Mouse (Mus musculus): ENCODE measurements at regions not wholly inside any gene's neighbourhood (a gene's known extent, or its start where the extent isn't known, plus 50 kb on each side); places are given as distances from the start of the nearest gene placed in this dataset.
A peak's percentile ranks its signal among the peaks of the same experiment; 100 is the strongest.

DNA sequence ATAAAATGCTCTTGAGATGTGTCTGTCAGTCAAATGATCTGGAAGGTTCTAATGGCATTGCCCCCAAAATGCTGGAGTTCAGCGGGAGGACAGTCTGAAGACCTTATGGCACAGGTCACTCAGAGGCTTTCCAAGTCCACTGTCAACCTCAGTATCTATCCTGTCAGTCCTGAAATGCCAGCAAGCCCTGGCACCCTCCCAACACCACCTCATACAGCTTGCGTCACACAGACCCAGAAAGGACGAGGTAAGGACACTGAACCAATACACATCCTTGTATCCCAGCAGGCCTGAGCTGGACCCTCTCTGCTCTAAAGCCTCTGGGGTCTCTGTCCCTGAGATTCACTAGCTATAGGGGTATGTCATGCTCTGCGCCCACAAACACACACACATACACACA lies 176.6 kb downstream of the Setd4 start:
- no peak overlapping the region for H3K4me3 ChIP-seq
- no peaks in the 10 kb centered on the region for H3K79me2 ChIP-seq (ENCODE audit: control insufficient read depth, insufficient read depth)
- H3K27me3 ChIP-seq (ENCODE audit: control insufficient read depth, insufficient read depth, insufficient read length), result no peaks in the 10 kb centered on the region
- H3K4me2 ChIP-seq (ENCODE audit: low read depth), result no peak overlapping the region
- no peaks in the 10 kb centered on the region for H3K36me3 ChIP-seq (ENCODE audit: control insufficient read depth, insufficient read depth)
- no peak overlapping the region for H3ac ChIP-seq (ENCODE audit: control insufficient read depth, insufficient read length)
- TF ChIP-seq E2F4 (IDR thresholded peaks at IDR 0.05; ENCODE audit: insufficient read depth) (no peak), CEBPB (IDR thresholded peaks at IDR 0.05; ENCODE audit: insufficient read depth, poor library complexity, severe bottlenecking) (no peak), REST (IDR thresholded peaks at IDR 0.05; ENCODE audit: insufficient read depth, insufficient read length) (no peak), USF1 (IDR thresholded peaks at IDR 0.05; ENCODE audit: low read depth) (no peak), MYOD1 (IDR thresholded peaks at IDR 0.05; ENCODE audit: control insufficient read depth in 1 of 3, insufficient read length in 2 of 3, low read depth in 2 of 3) (no peak), TCF3 (IDR thresholded peaks at IDR 0.05; ENCODE audit: insufficient read length, low read depth) (no peak), POLR2A (IDR thresholded peaks at IDR 0.05; ENCODE audit: insufficient read length, low read depth) (no peak), MAX (IDR thresholded peaks at IDR 0.05; ENCODE audit: low read depth) (no peak), TCF12 (IDR thresholded peaks at IDR 0.05; ENCODE audit: insufficient read depth, poor library complexity, severe bottlenecking) (no peak), POLR2AphosphoS2 (IDR thresholded peaks at IDR 0.05; ENCODE audit: insufficient read length, low read depth) (no peak), SRF (IDR thresholded peaks at IDR 0.05; ENCODE audit: control insufficient read depth, insufficient read length, low read depth) (no peak), MYOG (IDR thresholded peaks at IDR 0.05; ENCODE audit: control insufficient read depth in 1 of 3, insufficient read depth in 1 of 3, insufficient read length in 2 of 3, low read depth in 2 of 3) (no peak)

DNA sequence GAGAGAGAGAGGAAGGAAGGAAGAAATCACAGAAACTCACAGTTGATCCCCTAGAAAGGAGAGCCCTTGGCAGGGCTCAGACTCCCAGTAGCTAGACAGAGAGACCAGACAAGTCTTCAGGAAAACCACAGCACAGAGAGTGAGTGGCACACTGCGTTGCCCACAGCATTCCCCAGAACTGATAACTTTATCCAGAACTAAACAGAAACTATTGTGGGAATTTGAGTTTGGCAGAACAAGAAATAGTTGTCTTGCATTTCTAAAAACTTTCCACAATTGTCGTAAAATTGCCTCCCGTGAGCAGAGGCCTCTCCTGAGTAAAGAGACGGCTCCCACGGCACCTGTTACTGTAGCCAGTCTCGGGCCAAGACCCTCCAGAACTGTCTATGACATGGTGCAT lies 178.1 kb downstream of the Setd4 start:
- peak overlapping the region; percentile 40 for H3K4me2 ChIP-seq (ENCODE audit: low read depth)
- no peaks in the 10 kb centered on the region for H3K27me3 ChIP-seq (ENCODE audit: control insufficient read depth, insufficient read depth, insufficient read length)
- no peaks in the 10 kb centered on the region for H3K36me3 ChIP-seq (ENCODE audit: control insufficient read depth, insufficient read depth)
- no peak overlapping the region for H3ac ChIP-seq (ENCODE audit: control insufficient read depth, insufficient read length)
- H3K79me2 ChIP-seq (ENCODE audit: control insufficient read depth, insufficient read depth), result no peaks in the 10 kb centered on the region
- H3K4me3 ChIP-seq, result no peak overlapping the region
- TF ChIP-seq MYOD1 (IDR thresholded peaks at IDR 0.05; ENCODE audit: control insufficient read depth in 1 of 3, insufficient read length in 2 of 3, low read depth in 2 of 3) (peak in 1 of 3 experiments; percentile 55), MYOG (IDR thresholded peaks at IDR 0.05; ENCODE audit: control insufficient read depth in 1 of 3, insufficient read depth in 1 of 3, insufficient read length in 2 of 3, low read depth in 2 of 3) (no peak)

DNA sequence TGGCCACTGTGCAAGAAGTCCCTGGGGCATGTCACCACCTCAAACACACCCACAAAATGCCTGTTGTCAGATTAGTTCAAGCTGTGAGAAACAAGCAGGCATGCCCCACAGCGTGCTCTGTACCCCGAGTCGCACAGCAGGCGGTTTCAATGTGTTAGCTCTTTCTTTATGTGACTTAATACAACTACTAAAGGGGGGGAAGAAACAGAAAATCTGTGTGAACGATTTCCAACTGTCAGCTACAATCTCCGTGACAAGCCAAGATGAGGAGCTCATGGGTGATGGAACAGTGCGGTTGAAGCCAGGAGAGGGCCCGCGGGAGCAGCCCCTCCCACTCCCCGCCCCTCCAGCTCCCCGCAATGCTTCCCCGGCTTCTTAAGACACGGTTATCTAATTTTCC lies 180.7 kb downstream of the Setd4 start:
- Histone ChIP-seq H3K36me3 (ENCODE audit: control insufficient read depth, insufficient read depth) (no peaks in the 10 kb centered on the region), H3K79me2 (ENCODE audit: control insufficient read depth, insufficient read depth) (no peaks in the 10 kb centered on the region), H3K4me3 (no peak overlapping the region), H3ac (ENCODE audit: control insufficient read depth, insufficient read length) (no peak overlapping the region), H3K27me3 (ENCODE audit: control insufficient read depth, insufficient read depth, insufficient read length) (no peaks in the 10 kb centered on the region), H3K4me2 (ENCODE audit: low read depth) (no peak overlapping the region)
- no peak for TF ChIP-seq SRF (IDR thresholded peaks at IDR 0.05; ENCODE audit: control insufficient read depth, insufficient read length, low read depth)

DNA sequence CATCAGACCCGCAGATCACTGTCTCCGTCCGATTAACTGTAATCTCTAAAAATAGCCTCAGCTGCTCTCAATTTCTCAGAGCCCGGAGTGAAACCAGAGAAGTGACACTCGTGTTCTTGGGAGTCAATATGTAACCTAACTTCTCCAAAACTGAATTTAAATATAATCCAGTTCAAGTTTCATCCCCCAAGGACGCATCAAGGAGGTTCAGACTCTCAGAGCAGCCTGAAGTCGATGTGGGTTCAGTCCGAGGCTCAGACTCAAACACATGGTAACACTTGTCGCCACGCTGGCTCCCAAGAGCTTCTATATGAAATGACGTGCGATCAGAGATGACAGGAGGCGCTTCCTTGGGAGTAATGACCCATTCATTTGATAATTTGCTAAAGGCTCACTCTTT lies 181.6 kb downstream of the Setd4 start:
- TF ChIP-seq SRF (IDR thresholded peaks at IDR 0.05; ENCODE audit: control insufficient read depth, insufficient read length, low read depth) (no peak), MYOD1 (IDR thresholded peaks at IDR 0.05; ENCODE audit: control insufficient read depth in 1 of 3, insufficient read length in 2 of 3, low read depth in 2 of 3) (no peak), MYOG (IDR thresholded peaks at IDR 0.05; ENCODE audit: control insufficient read depth in 1 of 3, insufficient read depth in 1 of 3, insufficient read length in 2 of 3, low read depth in 2 of 3) (peak in 1 of 3 experiments; percentile 20), TCF12 (IDR thresholded peaks at IDR 0.05; ENCODE audit: insufficient read depth, poor library complexity, severe bottlenecking) (no peak), POLR2A (IDR thresholded peaks at IDR 0.05; ENCODE audit: insufficient read length, low read depth) (no peak), CEBPB (IDR thresholded peaks at IDR 0.05; ENCODE audit: insufficient read depth, poor library complexity, severe bottlenecking) (no peak), TCF3 (IDR thresholded peaks at IDR 0.05; ENCODE audit: insufficient read length, low read depth) (no peak)
- Histone ChIP-seq H3ac (ENCODE audit: control insufficient read depth, insufficient read length) (no peak overlapping the region), H3K79me2 (ENCODE audit: control insufficient read depth, insufficient read depth) (no peaks in the 10 kb centered on the region), H3K27me3 (ENCODE audit: control insufficient read depth, insufficient read depth, insufficient read length) (no peaks in the 10 kb centered on the region), H3K4me2 (ENCODE audit: low read depth) (peak overlapping the region; percentile 36), H3K4me3 (no peak overlapping the region), H3K36me3 (ENCODE audit: control insufficient read depth, insufficient read depth) (no peaks in the 10 kb centered on the region)

DNA sequence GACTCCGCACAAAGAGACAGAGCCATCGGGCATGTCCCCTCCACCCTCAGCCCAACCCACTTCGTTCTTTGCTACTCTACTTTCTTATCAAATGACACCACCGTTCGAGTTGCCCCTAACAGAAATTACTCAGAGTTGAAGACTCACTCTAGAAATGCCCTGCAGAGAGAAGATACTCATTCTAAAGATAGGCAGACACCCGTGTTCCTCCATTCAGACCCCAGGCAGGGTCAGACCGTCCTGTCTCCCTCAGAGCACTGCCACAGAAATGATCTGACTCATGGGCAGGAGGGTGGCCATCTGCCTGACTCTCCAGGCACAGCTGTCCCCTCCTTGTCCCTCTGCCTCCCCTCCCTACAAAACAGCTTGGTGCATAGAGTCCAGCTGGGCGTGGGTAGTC lies 185.6 kb downstream of the Setd4 start:
- Histone ChIP-seq H3K36me3 (ENCODE audit: control insufficient read depth, insufficient read depth) (no peaks in the 10 kb centered on the region), H3K4me2 (ENCODE audit: low read depth) (no peak overlapping the region), H3K4me3 (no peak overlapping the region), H3ac (ENCODE audit: control insufficient read depth, insufficient read length) (no peak overlapping the region), H3K27me3 (ENCODE audit: control insufficient read depth, insufficient read depth, insufficient read length) (no peaks in the 10 kb centered on the region), H3K79me2 (ENCODE audit: control insufficient read depth, insufficient read depth) (no peaks in the 10 kb centered on the region)
- no peak for TF ChIP-seq USF1 (IDR thresholded peaks at IDR 0.05; ENCODE audit: low read depth)
- peak; percentile 2 for TF ChIP-seq TCF12 (IDR thresholded peaks at IDR 0.05; ENCODE audit: insufficient read depth, poor library complexity, severe bottlenecking)
- TF ChIP-seq TCF3 (IDR thresholded peaks at IDR 0.05; ENCODE audit: insufficient read length, low read depth), result peak; percentile 74
- TF ChIP-seq POLR2A (IDR thresholded peaks at IDR 0.05; ENCODE audit: insufficient read length, low read depth), result no peak
- peak in 2 of 3 experiments; percentile 78 to 95 for TF ChIP-seq MYOD1 (IDR thresholded peaks at IDR 0.05; ENCODE audit: control insufficient read depth in 1 of 3, insufficient read length in 2 of 3, low read depth in 2 of 3)
- no peak for TF ChIP-seq CEBPB (IDR thresholded peaks at IDR 0.05; ENCODE audit: insufficient read depth, poor library complexity, severe bottlenecking)
- TF ChIP-seq POLR2AphosphoS2 (IDR thresholded peaks at IDR 0.05; ENCODE audit: insufficient read length, low read depth), result no peak
- TF ChIP-seq MYOG (IDR thresholded peaks at IDR 0.05; ENCODE audit: control insufficient read depth in 1 of 3, insufficient read depth in 1 of 3, insufficient read length in 2 of 3, low read depth in 2 of 3), result peak; percentile 79 to 96 (median 84)
